Mouse (Mus musculus) small intestine, adult 2 months (tissue): ENCODE data around the gene Lrrc8a. TPM values are rescaled to one million over a fixed set of nuclear protein-coding genes. Genes with fewer than 3 reads are reported as not detected.

Source experiments
- H3K27ac ChIP-seq: fragments of 200-500 bp; 2 replicates; pipeline ENCODE4 v1.5.1; 2012; ENCODE audit warnings: low read depth, low read length, control low read depth, inconsistent platforms; ENCODE audit not compliant: insufficient read depth
- H3K27me3 ChIP-seq: fragments of 200-500 bp; 2 replicates; pipeline ENCODE4 v1.6.1; 2012; ENCODE audit warnings: mild to moderate bottlenecking, moderate library complexity, low read length, inconsistent platforms; ENCODE audit not compliant: control insufficient read depth, insufficient read depth
- H3K36me3 ChIP-seq: fragments of 200-500 bp; 2 replicates; pipeline ENCODE4 v1.6.1; 2012; ENCODE audit warnings: mild to moderate bottlenecking, low read length, control low read depth, inconsistent platforms; ENCODE audit not compliant: control insufficient read depth, insufficient read depth
- H3K4me1 ChIP-seq: fragments of 200-500 bp; 2 replicates; pipeline ENCODE4 v1.6.1; 2012; ENCODE audit warnings: low read length, inconsistent platforms, mixed read lengths; ENCODE audit not compliant: control insufficient read depth, insufficient read depth, insufficient read length
- H3K4me3 ChIP-seq: fragments of 200-500 bp; 2 replicates; pipeline ENCODE4 v1.5.1; 2012; ENCODE audit warnings: low read depth, mild to moderate bottlenecking, control low read depth, inconsistent platforms, low read length, moderate library complexity
- CTCF ChIP-seq: fragments of 200-500 bp; IDR thresholded peaks from 2 replicates; pipeline ENCODE4 v1.5.1; 2012; ENCODE audit warnings: low read depth, mild to moderate bottlenecking, control low read depth, inconsistent platforms, low read length, moderate library complexity, mixed read lengths; ENCODE audit not compliant: insufficient replicate concordance, insufficient read length; ENCODE audit errors: extremely low read depth
- POLR2A ChIP-seq: fragments of 200-500 bp; IDR thresholded peaks from 2 replicates; pipeline ENCODE4 v1.6.1; 2012; ENCODE audit warnings: low read depth, mild to moderate bottlenecking, control low read depth, inconsistent platforms, low read length, moderate library complexity
- WGBS: fragments of 180-500 bp; shearing (Covaris S2); methylation state at CpG from one replicate; pipeline ENCODE4 v1.1.7; 2018; 5-methylcytosine and 5-hydroxymethylcytosine counted together
- polyA plus RNA-seq: library from polyadenylated mRNA; depleted of rRNA; stranded (reverse); fragments of >200 nt; gene quantifications from 2 replicates; pipeline ENCODE4 v1.2.3, GENCODE M21; 2012

Gene Lrrc8a
- polyA plus RNA-seq, 1 experiment: 27.4 TPM

DNA sequence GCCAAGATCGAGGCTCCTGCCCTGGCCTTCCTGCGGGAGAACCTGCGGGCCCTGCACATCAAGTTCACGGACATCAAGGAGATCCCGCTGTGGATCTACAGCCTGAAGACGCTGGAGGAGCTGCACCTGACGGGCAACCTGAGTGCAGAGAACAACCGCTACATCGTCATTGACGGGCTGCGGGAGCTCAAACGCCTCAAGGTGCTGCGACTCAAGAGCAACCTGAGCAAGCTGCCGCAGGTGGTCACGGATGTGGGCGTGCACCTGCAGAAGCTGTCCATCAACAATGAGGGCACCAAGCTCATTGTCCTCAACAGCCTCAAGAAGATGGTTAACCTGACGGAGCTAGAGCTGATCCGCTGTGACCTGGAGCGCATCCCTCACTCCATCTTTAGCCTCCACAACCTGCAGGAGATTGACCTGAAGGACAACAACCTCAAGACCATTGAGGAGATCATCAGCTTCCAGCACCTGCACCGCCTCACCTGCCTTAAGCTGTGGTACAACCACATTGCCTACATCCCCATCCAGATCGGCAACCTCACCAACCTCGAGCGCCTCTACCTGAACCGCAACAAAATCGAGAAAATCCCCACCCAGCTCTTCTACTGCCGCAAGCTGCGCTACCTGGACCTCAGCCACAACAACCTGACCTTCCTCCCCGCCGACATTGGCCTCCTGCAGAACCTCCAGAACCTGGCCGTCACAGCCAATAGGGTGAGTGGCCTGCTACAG is 19.3 kb downstream of the Lrrc8a start:
- no peak overlapping the region for H3K27ac ChIP-seq
- no peaks in the 10 kb centered on the region for H3K27me3 ChIP-seq
- H3K36me3 ChIP-seq: peaks cover 44% of the 10 kb centered on the region
- H3K4me1 ChIP-seq: peaks cover 21% of the 10 kb centered on the region
- TF ChIP-seq POLR2A: no peak
- TF ChIP-seq CTCF: no peak
- WGBS: 93% methylated on average over 30 of the region's 30 CpGs
- no peak overlapping the region for H3K4me3 ChIP-seq

DNA sequence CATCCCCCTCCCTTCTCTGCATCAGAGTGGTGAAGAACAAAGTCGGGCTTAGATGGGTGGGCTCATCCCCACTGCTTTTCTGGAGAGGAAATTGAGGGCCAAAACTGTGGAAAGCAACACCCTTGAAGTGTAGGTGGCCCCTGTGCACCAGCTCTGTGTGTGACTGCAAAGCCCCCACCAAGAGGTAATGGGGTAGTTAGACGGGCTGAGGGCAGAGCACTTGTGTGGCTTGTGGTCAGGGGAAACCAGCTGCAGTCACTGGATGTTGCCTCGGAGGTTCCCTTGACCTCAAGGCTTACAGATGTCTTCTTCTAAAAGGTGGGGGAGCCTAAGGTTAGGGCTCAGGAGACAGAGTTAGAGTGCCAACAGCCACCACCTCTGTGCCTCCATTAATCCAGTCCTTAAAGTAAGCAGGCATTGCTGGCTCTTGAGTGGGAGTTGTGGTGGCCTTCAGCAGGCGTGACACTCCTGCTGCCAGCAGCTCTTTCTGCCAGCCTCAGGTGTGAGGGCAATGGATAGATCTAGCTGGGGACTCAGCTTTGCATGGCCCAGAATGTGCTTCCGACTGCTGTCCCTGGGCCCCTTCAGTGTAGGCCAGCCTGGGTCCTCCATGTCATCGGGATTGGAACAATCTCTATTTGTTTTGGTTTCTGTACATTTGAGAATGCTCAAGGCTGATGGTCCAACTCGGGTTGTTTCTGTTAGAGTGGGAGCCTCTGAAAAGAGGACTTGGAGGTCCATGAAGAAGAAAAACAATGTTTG is 20.4 kb downstream of the Lrrc8a start:
- TF ChIP-seq CTCF: no peak
- TF ChIP-seq POLR2A: no peak
- H3K27me3 ChIP-seq: no peaks in the 10 kb centered on the region
- peak overlapping the region; percentile 80 for H3K27ac ChIP-seq
- H3K36me3 ChIP-seq: peaks cover 53% of the 10 kb centered on the region
- peaks cover 12% of the 10 kb centered on the region for H3K4me1 ChIP-seq
- 74% methylated on average over 7 of the region's 7 CpGs for WGBS
- no peak overlapping the region for H3K4me3 ChIP-seq

DNA sequence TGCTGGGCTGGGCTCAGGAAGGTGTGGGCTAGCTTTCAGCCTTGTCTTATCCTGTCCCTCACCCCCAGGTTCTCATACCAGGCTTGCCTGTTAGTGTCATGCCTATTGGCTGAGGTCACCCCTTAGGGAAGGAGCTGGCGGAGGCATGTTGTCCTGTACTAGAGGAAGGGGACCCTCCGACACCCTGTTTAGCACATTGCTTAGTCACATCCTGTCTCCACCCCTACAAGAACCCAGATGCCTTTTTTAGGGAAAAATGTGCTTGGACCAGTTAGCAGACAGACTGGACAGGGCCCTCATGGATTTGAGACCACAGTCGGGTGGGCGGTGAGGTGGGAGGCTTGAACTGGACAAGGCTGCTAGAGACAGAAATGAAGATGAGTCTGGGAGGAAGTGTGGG is 21.1 kb downstream of the Lrrc8a start:
- TF ChIP-seq POLR2A (no peak), CTCF (no peak)
- Histone ChIP-seq H3K36me3 (peaks cover 60% of the 10 kb centered on the region), H3K4me1 (peaks cover 12% of the 10 kb centered on the region), H3K4me3 (no peak overlapping the region), H3K27me3 (no peaks in the 10 kb centered on the region), H3K27ac (peak overlapping the region; percentile 80)
- 75% methylated on average over 4 of the region's 4 CpGs for WGBS

DNA sequence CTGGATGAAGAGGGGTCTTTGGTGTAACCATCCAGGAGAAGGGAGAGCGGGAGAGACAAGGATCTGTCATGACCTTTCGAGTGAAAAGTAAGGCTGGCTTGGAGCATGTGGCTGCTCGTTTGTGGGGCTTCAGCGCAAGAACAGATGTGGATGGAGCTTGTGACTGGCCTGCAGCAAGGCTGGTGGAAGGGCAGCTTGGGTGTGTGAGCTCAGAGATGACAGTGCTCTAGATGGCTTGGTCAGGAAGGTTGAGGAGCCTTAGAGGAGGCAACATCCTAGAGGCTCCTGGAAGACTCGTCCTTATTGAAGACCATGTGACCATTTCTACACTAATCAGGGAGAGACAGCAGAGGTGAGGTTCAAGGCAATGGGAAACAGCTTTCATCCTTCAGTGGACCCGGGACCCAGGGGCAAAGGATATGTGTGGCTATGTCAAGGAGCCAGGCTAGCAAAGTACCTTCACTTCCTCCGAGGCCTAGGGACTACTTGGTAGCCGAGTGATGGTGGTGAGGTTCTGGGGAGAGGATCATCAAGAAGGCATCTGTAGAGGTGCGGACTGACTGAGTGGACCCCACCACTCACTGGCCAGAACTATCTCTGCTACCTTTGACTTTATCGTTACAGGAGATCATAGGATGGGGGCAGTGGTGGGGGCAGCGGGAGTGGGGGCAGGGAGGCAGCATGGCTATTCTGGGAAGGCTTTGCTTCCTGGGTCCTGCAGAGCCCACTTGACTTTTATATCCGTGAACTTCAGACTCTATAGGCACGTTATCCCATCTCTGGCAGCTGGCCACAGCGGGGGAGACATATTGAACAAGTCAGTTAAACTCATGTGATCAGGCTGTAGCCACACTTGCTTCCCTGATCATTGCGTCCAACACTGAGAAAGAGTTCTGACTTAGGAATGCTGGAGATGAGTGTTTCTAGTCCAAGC is 21.9 kb downstream of the Lrrc8a start:
- no peak overlapping the region for H3K4me3 ChIP-seq
- WGBS: 73% methylated on average over 15 of the region's 15 CpGs
- no peaks in the 10 kb centered on the region for H3K27me3 ChIP-seq
- no peak for TF ChIP-seq CTCF
- TF ChIP-seq POLR2A: no peak
- H3K36me3 ChIP-seq: peaks cover 66% of the 10 kb centered on the region
- peak overlapping the region; percentile 80 for H3K27ac ChIP-seq
- peaks cover 12% of the 10 kb centered on the region for H3K4me1 ChIP-seq

DNA sequence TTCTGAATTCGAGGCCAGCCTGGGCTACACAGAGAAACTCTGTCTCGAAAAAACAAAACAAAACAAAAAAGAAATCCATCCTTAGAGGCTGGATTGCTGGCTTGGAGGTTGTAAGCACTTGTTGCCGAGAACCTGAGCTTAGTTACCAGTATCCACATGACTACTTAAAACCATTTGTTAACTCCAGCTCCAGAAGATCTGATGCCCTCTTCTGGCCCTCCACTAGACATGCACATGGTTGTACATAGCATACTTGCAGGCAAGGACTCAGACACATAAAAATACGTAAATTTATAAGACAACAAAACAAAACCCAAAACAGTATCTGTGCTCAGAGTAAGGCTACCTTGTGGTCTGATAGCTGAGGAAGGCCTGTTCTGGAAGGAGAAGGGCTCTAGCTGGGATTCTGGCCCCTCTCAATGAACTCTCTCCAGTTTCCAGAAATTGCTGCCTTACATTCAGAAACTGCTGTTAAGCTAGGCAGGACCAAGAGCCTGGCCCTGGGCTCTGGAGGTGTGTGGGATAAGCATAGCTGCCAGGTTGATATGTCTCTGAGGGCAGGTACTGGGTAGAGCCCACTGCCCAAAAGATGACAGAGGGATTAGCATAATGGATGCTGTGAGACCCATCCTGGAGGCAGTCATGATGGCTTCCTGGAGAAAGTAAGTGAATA is 23.7 kb downstream of the Lrrc8a start:
- H3K27me3 ChIP-seq: no peaks in the 10 kb centered on the region
- no peak overlapping the region for H3K27ac ChIP-seq
- WGBS: 84% methylated on average over 4 of the region's 4 CpGs
- H3K4me3 ChIP-seq: no peak overlapping the region
- TF ChIP-seq CTCF (no peak), POLR2A (no peak)
- peaks cover 14% of the 10 kb centered on the region for H3K4me1 ChIP-seq
- peaks cover 54% of the 10 kb centered on the region for H3K36me3 ChIP-seq

DNA sequence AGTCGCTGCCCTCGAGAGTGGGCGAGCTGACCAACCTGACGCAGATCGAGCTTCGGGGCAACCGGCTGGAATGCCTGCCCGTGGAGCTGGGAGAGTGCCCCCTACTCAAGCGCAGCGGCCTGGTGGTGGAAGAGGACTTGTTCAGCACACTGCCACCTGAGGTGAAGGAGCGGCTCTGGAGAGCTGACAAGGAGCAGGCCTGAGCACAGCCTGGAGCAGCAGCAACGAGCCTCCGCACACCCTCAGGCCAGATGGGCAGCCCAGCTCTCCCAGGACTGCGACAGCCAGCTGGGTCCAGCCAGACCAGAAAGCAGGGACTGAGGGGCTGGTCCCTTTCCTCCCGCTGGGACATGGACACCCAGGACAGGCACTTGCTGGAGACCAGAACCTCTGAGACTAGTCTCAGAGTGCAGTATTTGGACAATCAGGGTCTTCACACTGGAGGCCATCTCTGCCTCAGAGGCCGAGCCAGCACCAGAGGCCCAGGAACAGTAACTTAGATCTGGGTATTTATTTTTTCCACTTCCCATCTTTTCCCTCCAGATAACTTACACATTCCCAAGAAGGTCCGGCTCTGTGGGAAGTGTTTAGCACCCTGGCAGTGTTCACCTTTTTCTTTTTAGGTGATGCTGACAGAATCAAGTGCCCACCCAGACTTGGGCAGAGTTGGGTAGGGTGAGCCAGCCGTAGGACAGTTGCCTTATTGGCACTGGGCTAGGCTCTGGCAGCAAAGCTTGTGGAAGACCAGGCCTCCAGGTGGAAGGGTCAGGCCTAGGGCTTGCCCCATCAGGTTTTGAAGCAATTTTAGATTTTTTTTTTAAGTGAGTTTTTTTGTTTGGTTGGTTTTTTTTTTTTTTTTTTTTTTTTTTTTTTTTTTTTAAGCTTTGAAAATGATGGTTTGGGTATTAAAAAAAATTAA is 24.7 kb downstream of the Lrrc8a start:
- Histone ChIP-seq H3K27ac (no peak overlapping the region), H3K4me1 (peaks cover 14% of the 10 kb centered on the region), H3K4me3 (no peak overlapping the region), H3K36me3 (peaks cover 44% of the 10 kb centered on the region), H3K27me3 (no peaks in the 10 kb centered on the region)
- TF ChIP-seq POLR2A (no peak), CTCF (no peak)
- 90% methylated on average over 18 of the region's 18 CpGs for WGBS
